Comparison of ENCODE assay signal across 20 mouse cellular contexts in genomic region chr5:113593911-113594705, GRCm38 (mm10). TPM values are rescaled to one million over a fixed set of nuclear protein-coding genes. Genes with fewer than 3 reads are reported as not detected.
DNase-seq lines count a peak whose midpoint lies in the region; ATAC-seq lines count a peak whose summit lies in the region.
"Had no signal": no experiment of that assay in that cellular context is flagged by ENCODE, and none has a peak within 500 bp of the region (broad histone marks: within the 10 kb centered on the region; RNA-seq: fewer than 3 reads in every experiment).

No protein-coding gene starts in this region.

- H3K27me3 ChIP-seq in hindbrain, embryonic 10.5 days (ENCODE audit: insufficient read depth, poor library complexity, severe bottlenecking), result no peaks in the 10 kb centered on the region; the same call in 1 of the 2 replicates
- H3K27me3 ChIP-seq in hindbrain, embryonic 14.5 days (ENCODE audit: control insufficient read depth, insufficient read depth, low read length), result no peaks in the 10 kb centered on the region
- H3K27me3 ChIP-seq in heart, embryonic 11.5 days (ENCODE audit: control insufficient read depth, insufficient read depth, low read length), result no peaks in the 10 kb centered on the region; the same call in 1 of the 2 replicates
- H3K27me3 ChIP-seq: lung, embryonic 15.5 days had no signal

- no peak overlapping the region for H3K4me3 ChIP-seq in hindbrain, embryonic 10.5 days
- H3K4me3 ChIP-seq in hindbrain, embryonic 14.5 days (replicated peaks; ENCODE audit: low read length), result no peak overlapping the region
- H3K4me3 ChIP-seq in heart, embryonic 11.5 days (ENCODE audit: low read depth, low read length), result no peak overlapping the region
- H3K4me3 ChIP-seq: lung, embryonic 15.5 days had no signal

- peak overlapping the region; percentile 35; the same call in 1 of the 2 replicates for H3K27ac ChIP-seq in hindbrain, embryonic 10.5 days
- H3K27ac ChIP-seq in hindbrain, embryonic 14.5 days, result no peak overlapping the region
- no peak overlapping the region for H3K27ac ChIP-seq in heart, embryonic 11.5 days (ENCODE audit: low read depth, low read length)
- H3K27ac ChIP-seq: kidney, postnatal 0 days; liver, embryonic 14.5 days; lung, embryonic 15.5 days; macrophage had no signal

- ATAC-seq in hindbrain, embryonic 14.5 days (ENCODE audit: low FRiP score), result no peak
- 0 out of 2 replicates have a peak, but pooled peaks have one; percentile 22 for ATAC-seq in monocyte, adult 5-6 weeks (replicated peaks; ENCODE audit: insufficient number of reproducible peaks, low FRiP score, low TSS enrichment, poor library complexity, severe bottlenecking)
- ATAC-seq in heart, embryonic 11.5 days (replicated peaks; ENCODE audit: insufficient number of reproducible peaks, low FRiP score, low TSS enrichment), result no peak
- ATAC-seq: activated CD4-positive, CD25-positive, alpha-beta regulatory T cell, adult 4 months; forebrain, postnatal 0 days had no signal

- no peak overlapping the region for H3K4me2 ChIP-seq in hindbrain, embryonic 14.5 days (replicated peaks)
- H3K4me2 ChIP-seq in heart, embryonic 11.5 days, result no peak overlapping the region
- H3K4me2 ChIP-seq: lung, embryonic 15.5 days had no signal

- H3K4me1 ChIP-seq in hindbrain, embryonic 10.5 days (replicated peaks), result peaks cover 54% of the 10 kb centered on the region
- H3K4me1 ChIP-seq in hindbrain, embryonic 14.5 days (replicated peaks; ENCODE audit: control insufficient read depth, insufficient read depth, low read length), result peaks cover 32% of the 10 kb centered on the region
- no peaks in the 10 kb centered on the region for H3K4me1 ChIP-seq in heart, embryonic 11.5 days (ENCODE audit: control insufficient read depth, insufficient read depth, low read length)

- H3K36me3 ChIP-seq in hindbrain, embryonic 10.5 days, result no peaks in the 10 kb centered on the region
- H3K36me3 ChIP-seq in hindbrain, embryonic 14.5 days (replicated peaks; ENCODE audit: control insufficient read depth, insufficient read depth), result no peaks in the 10 kb centered on the region
- H3K36me3 ChIP-seq in heart, embryonic 11.5 days (ENCODE audit: control insufficient read depth, insufficient read depth, low read length), result no peaks in the 10 kb centered on the region
- H3K36me3 ChIP-seq: lung, embryonic 15.5 days had no signal

- 89% methylated on average over 6 of the region's 6 CpGs for WGBS in hindbrain, embryonic 10.5 days
- WGBS in hindbrain, embryonic 14.5 days, result 83% methylated on average over 6 of the region's 6 CpGs
- WGBS in heart, embryonic 11.5 days (ENCODE audit: insufficient replicate concordance), result 82% methylated on average over 6 of the region's 6 CpGs

- no peak overlapping the region for H3K9ac ChIP-seq in hindbrain, embryonic 14.5 days
- H3K9ac ChIP-seq in heart, embryonic 11.5 days (ENCODE audit: low read depth, low read length), result no peak overlapping the region
- H3K9ac ChIP-seq: forebrain, postnatal 0 days; liver, embryonic 14.5 days; lung, embryonic 15.5 days had no signal

- no peak for DNase-seq in hindbrain, embryonic 10.5 days (ENCODE audit: low spot score)
- no peak for DNase-seq in hindbrain, embryonic 14.5 days (ENCODE audit: low spot score)
- peak; percentile 83 for DNase-seq in right cerebral cortex, adult 18-20 months
- no peak for DNase-seq in right cerebral cortex, postnatal 4 days
- peak; percentile 87 for DNase-seq in brain, adult 2 months (ENCODE audit: low read depth, low spot score)
- DNase-seq in gastrocnemius, postnatal 25 days, result no peak
- DNase-seq: cerebellum, adult 11 months; cerebellum, postnatal 14 days; embryo, embryonic 11 days; forebrain, postnatal 0 days; gastrocnemius, postnatal 36 days; kidney, adult 18-20 months; retina, postnatal 1 day had no signal

- H3K9me3 ChIP-seq in hindbrain, embryonic 10.5 days, result 0 out of 2 replicates have a peak, but pooled peaks cover 2% of the 10 kb centered on the region
- H3K9me3 ChIP-seq in hindbrain, embryonic 14.5 days (ENCODE audit: control insufficient read depth, low read length), result no peaks in the 10 kb centered on the region
- no peaks in the 10 kb centered on the region for H3K9me3 ChIP-seq in heart, embryonic 11.5 days (replicated peaks; ENCODE audit: control insufficient read depth, low read length)
- H3K9me3 ChIP-seq: lung, embryonic 15.5 days had no signal

RNA-seq across cellular contexts. Expression of gene Cmklr1, which starts 56.1 kb away (rescaled TPM):
- polyA plus RNA-seq in hindbrain, embryonic 10.5 days (2016; fragmentation: Nextera tagmentation; extraction: Ambion mirVana), result 0.78 and 1.1 TPM in 2 replicates
- polyA plus RNA-seq in hindbrain, embryonic 14.5 days (2014; fragmentation: Nextera tagmentation; extraction: Ambion mirVana), result 1.7 and 2.7 TPM in 2 replicates
- total RNA-seq in monocyte, adult 5-6 weeks (2017), result 15.8 to 84.7 TPM (median 20.2 TPM) in 3 replicates
- 1.7 and 1.8 TPM in 2 replicates for polyA plus RNA-seq in heart, embryonic 11.5 days (2014; fragmentation: Nextera tagmentation; extraction: Ambion mirVana)
- 10 to 100 TPM; 14.6 to 15.4 TPM for total RNA-seq in gastrocnemius, postnatal 25 days (2021)
- polyA plus RNA-seq: activated CD4-positive, CD25-positive, alpha-beta regulatory T cell, adult 4 months had no signal

Comparison
In these comparisons a context has a peak if more than half of its experiments do, and no peak if none do; other contexts are left out.
1. DNase-seq: peak in right cerebral cortex, adult 18-20 months (single experiment) and brain, adult 2 months (single experiment); none in hindbrain, embryonic 10.5 days (single experiment), hindbrain, embryonic 14.5 days (single experiment), right cerebral cortex, postnatal 4 days (single experiment) and gastrocnemius, postnatal 25 days (single experiment).